Mouse (Mus musculus): ENCODE data around the gene Anxa6.

DNA sequence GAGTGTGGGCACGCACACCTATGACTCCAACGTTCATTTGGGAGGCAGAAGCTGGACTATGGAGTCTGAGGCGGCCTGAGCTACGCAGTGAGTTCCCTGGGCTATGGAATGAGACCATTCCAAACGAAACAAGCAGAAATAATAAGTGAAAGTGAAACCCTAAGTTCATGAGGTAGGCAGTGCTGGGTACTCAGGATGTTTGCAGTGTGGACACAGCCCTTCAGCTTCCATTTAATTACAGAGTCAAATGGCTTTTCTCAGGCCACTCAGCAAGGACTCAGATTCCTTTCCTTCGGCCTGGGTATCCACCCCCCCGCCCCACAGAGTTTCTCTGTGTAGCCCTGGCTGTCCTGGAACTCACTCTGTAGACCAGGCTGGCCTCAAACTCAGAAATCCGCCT, 103.5 kb downstream of the Anxa6 start:
- TF ChIP-seq USF2 (conservative IDR thresholded peaks at IDR 0.05; ENCODE audit: low read depth, low read length) = no peak
- no peak for TF ChIP-seq EP300 (IDR thresholded peaks at IDR 0.05; ENCODE audit: low read length)
- TF ChIP-seq POLR2A (IDR thresholded peaks at IDR 0.05; ENCODE audit: low read depth, low read length) = no peak
- no peak for TF ChIP-seq RAD21 (IDR thresholded peaks at IDR 0.05; ENCODE audit: low read depth, low read length)
- TF ChIP-seq MAX (IDR thresholded peaks at IDR 0.05; ENCODE audit: low read length) = no peak
- no peak for TF ChIP-seq MEF2A (IDR thresholded peaks at IDR 0.05; ENCODE audit: borderline replicate concordance, low read depth, low read length)
- no peak for TF ChIP-seq NELFE (IDR thresholded peaks at IDR 0.05; ENCODE audit: low read depth, low read length)
- no peak for TF ChIP-seq CTCF (conservative IDR thresholded peaks at IDR 0.05 in 1 of 2, IDR thresholded peaks at IDR 0.05 in 1 of 2; ENCODE audit: low read depth in 2 of 2, low read length in 2 of 2)
- TF ChIP-seq TBP (conservative IDR thresholded peaks at IDR 0.05; ENCODE audit: low read depth, low read length) = no peak
- no peak for TF ChIP-seq MXI1 (IDR thresholded peaks at IDR 0.05; ENCODE audit: low read depth, low read length)
- TF ChIP-seq HCFC1 (IDR thresholded peaks at IDR 0.05; ENCODE audit: low read depth, low read length) = no peak
- no peak for TF ChIP-seq CHD1 (IDR thresholded peaks at IDR 0.05; ENCODE audit: low read depth, low read length)
- TF ChIP-seq POLR2AphosphoS2 (IDR thresholded peaks at IDR 0.05; ENCODE audit: low read depth, low read length) = no peak
- TF ChIP-seq USF1 (IDR thresholded peaks at IDR 0.05; ENCODE audit: low read depth, low read length) = no peak

Measured in CH12.LX (cell line).